Mouse (Mus musculus) lung, postnatal 0 days (tissue): ENCODE measurements at regions not wholly inside any gene's neighbourhood (a gene's known extent, or its start where the extent isn't known, plus 50 kb on each side); places are given as distances from the start of the nearest gene placed in this dataset.

ENCODE experiments used
- ATAC-seq: fragments of 200-750 bp; cut with Nextera tagmentation; 2 replicates; pipeline ENCODE4 v1.8.0; 2017; ENCODE audit warnings: moderate library complexity
- DNase-seq: peaks from one replicate; pipeline ENCODE4 v3.0.0-alpha.2; 2016; ENCODE audit warnings: low spot score
- H3K27ac ChIP-seq: fragments of 300-500 bp; sonication (generic); 2 replicates; pipeline ENCODE4 v1.5.1; 2014; ENCODE audit warnings: antibody characterized with exemption, mild to moderate bottlenecking, low read length, mixed read lengths
- H3K27me3 ChIP-seq: fragments of 300-500 bp; sonication (generic); replicated peaks from 2 replicates; pipeline ENCODE4 v1.6.1; 2014; ENCODE audit warnings: low read length, mixed read lengths; ENCODE audit not compliant: insufficient read depth
- H3K36me3 ChIP-seq: fragments of 300-500 bp; sonication (generic); 2 replicates; pipeline ENCODE4 v1.6.1; 2014; ENCODE audit warnings: low read length, mixed read lengths; ENCODE audit not compliant: insufficient read depth
- H3K4me1 ChIP-seq: fragments of 300-500 bp; sonication (generic); 2 replicates; pipeline ENCODE4 v1.6.1; 2014; ENCODE audit warnings: antibody characterized with exemption, low read depth, low read length, mixed read lengths; ENCODE audit not compliant: insufficient read depth
- H3K4me2 ChIP-seq: fragments of 300-500 bp; sonication (generic); replicated peaks from 2 replicates; pipeline ENCODE4 v1.6.1; 2014; ENCODE audit warnings: low read depth, mild to moderate bottlenecking, low read length, moderate library complexity, mixed read lengths
- H3K4me3 ChIP-seq: fragments of 300-500 bp; sonication (generic); 2 replicates; pipeline ENCODE4 v1.5.1; 2014; ENCODE audit warnings: low read depth, low read length
- H3K9ac ChIP-seq: fragments of 300-500 bp; sonication (generic); replicated peaks from 2 replicates; pipeline ENCODE4 v1.6.1; 2014; ENCODE audit warnings: low read depth, mild to moderate bottlenecking
- H3K9me3 ChIP-seq: fragments of 300-500 bp; sonication (generic); 2 replicates; pipeline ENCODE4 v1.6.1; 2016; ENCODE audit warnings: low read length, mixed read lengths
- CTCF ChIP-seq: IDR thresholded peaks from 2 replicates; pipeline ENCODE4 v1.5.1; 2016; ENCODE audit warnings: antibody characterized with exemption, mild to moderate bottlenecking
- EP300 ChIP-seq: IDR thresholded peaks from 2 replicates; pipeline ENCODE4 v1.6.1; 2016; ENCODE audit warnings: antibody characterized with exemption, mild to moderate bottlenecking, control low read depth
- WGBS: fragments of 180-500 bp; shearing (Covaris S2); extraction: QIAGEN DNeasy Blood & Tissue Kit; methylation state at CpG from one replicate; pipeline ENCODE4 v1.1.7; 2014; 5-methylcytosine and 5-hydroxymethylcytosine counted together

DNA sequence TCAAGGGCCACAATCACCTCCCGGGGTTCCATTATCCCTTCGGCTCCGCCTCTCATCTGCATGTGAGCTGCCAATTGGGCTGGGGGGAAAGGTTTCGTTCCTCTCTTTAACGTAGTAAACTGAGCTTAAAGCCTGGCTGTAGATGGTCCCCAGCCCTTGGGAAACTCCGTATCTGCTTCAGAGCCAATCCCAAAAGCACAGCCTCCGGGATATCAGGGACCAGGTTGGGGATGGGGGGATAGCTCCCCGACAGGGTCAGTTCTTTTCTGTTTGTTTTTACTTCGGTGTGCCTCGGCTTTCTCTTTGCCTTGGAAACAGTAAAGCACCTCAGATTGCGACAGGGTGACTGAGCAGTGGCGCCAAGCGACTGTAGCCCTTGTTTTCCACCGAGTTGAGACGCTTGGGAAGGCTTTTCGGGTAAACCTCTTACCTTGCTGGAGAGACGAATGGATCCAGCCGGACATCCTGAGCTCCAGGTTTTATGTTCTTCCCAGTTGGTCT, 64.5 kb downstream of the Tfap2c start:
- DNase-seq (peak; percentile 10), ATAC-seq (no peak)
- Histone ChIP-seq H3K4me3 (peak overlapping the region; percentile 30), H3K36me3 (no peaks in the 10 kb centered on the region), H3K4me1 (no peaks in the 10 kb centered on the region), H3K9ac (no peak overlapping the region), H3K4me2 (peak overlapping the region; percentile 51), H3K27me3 (0 out of 2 replicates have a peak, but pooled peaks cover 3% of the 10 kb centered on the region), H3K9me3 (no peaks in the 10 kb centered on the region), H3K27ac (no peak overlapping the region)
- TF ChIP-seq EP300, result no peak
- TF ChIP-seq CTCF, result no peak
- 1% methylated on average over 18 of the region's 18 CpGs for WGBS

DNA sequence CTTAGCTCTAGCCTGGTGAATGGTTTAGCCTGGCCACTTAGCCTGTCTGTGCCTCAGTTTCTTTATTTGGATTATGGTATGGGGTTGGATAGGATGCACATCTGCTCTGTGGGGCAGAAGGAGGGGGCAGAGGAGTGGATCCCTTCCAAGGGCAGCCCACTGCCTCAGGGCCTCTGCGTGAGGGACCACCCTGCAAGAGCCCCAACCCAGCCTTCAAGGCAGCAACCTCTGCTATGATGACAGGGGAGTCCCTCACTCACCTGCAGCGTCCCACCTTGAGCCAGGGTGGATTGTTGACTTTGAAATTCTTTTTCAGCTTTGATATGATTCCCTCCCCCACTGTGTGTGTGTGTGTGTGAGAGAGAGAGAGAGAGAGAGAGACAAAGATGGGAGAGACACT, 65.8 kb downstream of the Tfap2c start:
- TF ChIP-seq CTCF, result no peak
- TF ChIP-seq EP300, result no peak
- no peaks in the 10 kb centered on the region for H3K4me1 ChIP-seq
- 34% methylated on average over 2 of the region's 2 CpGs for WGBS
- 0 out of 2 replicates have a peak, but pooled peaks cover 3% of the 10 kb centered on the region for H3K27me3 ChIP-seq
- no peak for ATAC-seq
- H3K4me2 ChIP-seq, result no peak overlapping the region
- no peak overlapping the region for H3K9ac ChIP-seq
- no peak overlapping the region for H3K4me3 ChIP-seq
- H3K36me3 ChIP-seq, result no peaks in the 10 kb centered on the region
- no peaks in the 10 kb centered on the region for H3K9me3 ChIP-seq
- no peak overlapping the region for H3K27ac ChIP-seq
- DNase-seq, result no peak

GRCm38 (mm10) chr2:172615582-172615981, 66.2 kb downstream of the Tfap2c start:
- Histone ChIP-seq H3K27ac (no peak overlapping the region), H3K9me3 (no peaks in the 10 kb centered on the region), H3K9ac (no peak overlapping the region), H3K36me3 (no peaks in the 10 kb centered on the region), H3K27me3 (0 out of 2 replicates have a peak, but pooled peaks cover 3% of the 10 kb centered on the region), H3K4me1 (no peaks in the 10 kb centered on the region), H3K4me2 (no peak overlapping the region), H3K4me3 (no peak overlapping the region)
- 36% methylated on average over 4 of the region's 4 CpGs for WGBS
- no peak for ATAC-seq
- no peak for DNase-seq
- TF ChIP-seq EP300 (no peak), CTCF (no peak)

- no peaks in the 10 kb centered on the region for H3K27me3 ChIP-seq
- no peak for DNase-seq
- H3K4me1 ChIP-seq, result no peaks in the 10 kb centered on the region
- H3K9ac ChIP-seq, result no peak overlapping the region
- no peaks in the 10 kb centered on the region for H3K9me3 ChIP-seq
- H3K27ac ChIP-seq, result no peak overlapping the region
- no peak overlapping the region for H3K4me2 ChIP-seq
- ATAC-seq, result no peak
- H3K36me3 ChIP-seq, result no peaks in the 10 kb centered on the region
- H3K4me3 ChIP-seq, result no peak overlapping the region
- WGBS, result 82% methylated on average over 7 of the region's 7 CpGs
- TF ChIP-seq EP300 (no peak), CTCF (no peak)
These were observed 69.8 kb downstream of the Tfap2c start for GRCm38 (mm10) chr2:172619168-172619567.

DNA sequence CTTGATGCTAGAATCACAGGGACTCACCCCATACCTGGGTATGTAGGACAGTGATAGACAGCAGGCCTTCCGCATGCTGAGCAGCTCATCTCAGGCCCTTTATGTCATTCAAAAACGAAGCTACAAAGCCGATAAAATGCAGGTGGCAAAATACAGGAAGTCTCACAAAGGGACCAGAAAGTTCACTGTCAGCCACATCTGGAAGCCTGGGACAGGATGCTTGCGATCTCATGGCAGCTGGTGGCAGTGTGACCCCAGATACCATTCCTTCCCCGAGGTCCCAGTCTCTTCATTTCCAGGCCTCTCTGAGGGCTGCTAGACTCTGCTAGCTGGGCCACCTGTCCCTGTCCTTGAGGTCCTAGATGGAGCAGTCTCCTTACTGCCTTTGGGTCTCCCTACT, 70.6 kb downstream of the Tfap2c start:
- H3K36me3 ChIP-seq, result no peaks in the 10 kb centered on the region
- DNase-seq (no peak), ATAC-seq (no peak)
- TF ChIP-seq CTCF (no peak), EP300 (no peak)
- no peaks in the 10 kb centered on the region for H3K27me3 ChIP-seq
- no peaks in the 10 kb centered on the region for H3K4me1 ChIP-seq
- WGBS, result 55% methylated on average over 5 of the region's 5 CpGs
- no peak overlapping the region for H3K9ac ChIP-seq
- H3K4me2 ChIP-seq, result no peak overlapping the region
- no peak overlapping the region for H3K27ac ChIP-seq
- no peaks in the 10 kb centered on the region for H3K9me3 ChIP-seq
- H3K4me3 ChIP-seq, result no peak overlapping the region

- no peaks in the 10 kb centered on the region for H3K27me3 ChIP-seq
- 12% methylated on average over 14 of the region's 14 CpGs for WGBS
- ATAC-seq (no peak), DNase-seq (no peak)
- no peak overlapping the region for H3K4me3 ChIP-seq
- H3K4me1 ChIP-seq, result no peaks in the 10 kb centered on the region
- H3K9ac ChIP-seq, result no peak overlapping the region
- H3K27ac ChIP-seq, result no peak overlapping the region
- H3K36me3 ChIP-seq, result no peaks in the 10 kb centered on the region
- TF ChIP-seq EP300 (no peak), CTCF (no peak)
- H3K4me2 ChIP-seq, result no peak overlapping the region
- no peaks in the 10 kb centered on the region for H3K9me3 ChIP-seq
These were observed 74.3 kb downstream of the Tfap2c start for GRCm38 (mm10) chr2:172623707-172624106.
